Mouse (Mus musculus) heart, adult 2 months (tissue): Measurements from ENCODE around the gene Gm26741.

ENCODE experiments used
- CTCF ChIP-seq: fragments of 200-600 bp; IDR thresholded peaks from 2 replicates; pipeline ENCODE4 v1.8.1; 2022; ENCODE audit warnings: antibody characterized with exemption, mild to moderate bottlenecking, moderate library complexity
- EP300 ChIP-seq: fragments of 200-500 bp; IDR thresholded peaks from 2 replicates; pipeline ENCODE4 v1.6.1; 2011; ENCODE audit warnings: low read depth, low read length, control low read depth; ENCODE audit not compliant: insufficient read depth
- POLR2A ChIP-seq: fragments of 200-500 bp; IDR thresholded peaks from 2 replicates; pipeline ENCODE4 v1.6.1; 2011; ENCODE audit warnings: mild to moderate bottlenecking, low read depth, low read length, control low read depth; ENCODE audit not compliant: insufficient read depth

DNA sequence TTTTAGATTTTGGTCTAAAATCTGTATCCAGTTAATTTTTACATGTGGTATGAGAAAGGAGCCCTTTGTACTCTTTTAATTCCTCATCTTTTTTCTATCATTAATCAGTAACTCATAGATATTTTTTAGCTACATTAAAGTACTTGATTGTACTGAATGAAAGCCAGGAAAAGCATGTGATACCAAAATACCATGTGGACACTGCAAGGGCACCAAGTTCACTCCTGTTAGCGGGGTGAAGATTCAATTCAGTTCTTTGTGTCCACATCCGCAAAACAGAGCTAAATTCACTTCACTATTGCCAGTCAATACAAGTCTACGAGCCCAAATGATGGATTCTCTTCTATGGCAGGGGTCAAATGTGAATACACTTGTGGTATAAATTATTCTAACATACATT is 38.1 kb downstream of the Gm26741 start:
- TF ChIP-seq EP300 (no peak), POLR2A (no peak), CTCF (no peak)
